Mouse (Mus musculus) layer of hippocampus, postnatal 36 days (tissue): ENCODE results near the gene Arhgap6. TPM values are rescaled to one million over a fixed set of nuclear protein-coding genes. Genes with fewer than 3 reads are reported as not detected.
A peak's percentile ranks its signal among the peaks of the same experiment; 100 is the strongest.

Source experiments
- DNase-seq, 2 experiments: peaks; one replicate each; pipeline ENCODE4 v3.0.0; 2022
- total RNA-seq, 2 experiments: library from RNA; stranded (reverse); gene quantifications; 2 replicates each; pipeline ENCODE4 v1.2.3; 2021

Arhgap6 gene
- total RNA-seq, 2 experiments from 2014 or later, result 2.3 to 2.6 TPM

- no peak for DNase-seq
Observed at GRCm38 (mm10) chrX:168980370-168980769, 185.5 kb downstream of the Arhgap6 start.

- no peak for DNase-seq
Observed at GRCm38 (mm10) chrX:169007066-169007465, 212.2 kb downstream of the Arhgap6 start.

GRCm38 (mm10) chrX:169012701-169013100, 217.8 kb downstream of the Arhgap6 start:
- no peak for DNase-seq

DNA sequence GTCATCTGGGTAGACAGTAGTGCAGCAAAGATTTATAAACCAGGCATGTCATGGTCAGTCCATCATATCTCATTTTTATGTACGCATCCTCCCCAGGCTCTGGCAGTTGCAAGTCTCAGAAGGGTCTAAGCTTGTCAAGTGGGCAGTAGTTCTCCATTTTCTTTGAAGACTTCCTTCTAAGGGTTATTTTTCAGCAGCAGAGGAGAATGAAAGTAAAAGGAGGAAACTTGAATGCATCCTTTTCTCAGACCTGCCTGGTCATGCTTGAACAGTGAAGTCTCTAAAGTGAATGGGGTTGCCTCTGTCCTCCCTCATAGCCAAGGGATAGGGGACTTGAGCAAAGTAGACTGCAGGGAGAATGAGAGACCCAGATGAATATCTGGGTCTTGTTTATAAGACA, 239.5 kb downstream of the Arhgap6 start:
- no peak for DNase-seq

GRCm38 (mm10) chrX:169036403-169037296, 241.8 kb downstream of the Arhgap6 start:
- peak; percentile 29 to 36 for DNase-seq

DNA sequence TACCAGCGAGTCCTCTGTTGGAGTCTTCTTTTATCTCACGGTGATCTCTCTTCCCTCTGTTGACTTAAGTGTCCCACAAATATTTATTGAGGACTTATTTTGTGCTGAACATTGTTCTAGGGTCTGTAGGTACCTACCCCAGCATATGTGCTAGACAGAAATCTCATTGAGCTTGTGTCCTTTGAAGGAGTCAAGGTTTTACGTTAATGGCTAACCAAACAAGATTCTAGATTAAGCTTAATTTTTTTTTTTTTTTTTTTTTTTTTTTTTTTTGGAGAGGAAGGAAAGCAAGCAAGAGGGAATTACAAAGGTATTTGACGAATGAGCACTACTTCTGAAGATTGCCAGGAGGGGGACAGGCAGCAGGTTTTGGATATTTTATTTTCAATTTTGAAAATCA, 242.5 kb downstream of the Arhgap6 start:
- DNase-seq, result no peak

GRCm38 (mm10) chrX:169043872-169044271, 249.0 kb downstream of the Arhgap6 start:
- DNase-seq, result no peak

GRCm38 (mm10) chrX:169047595-169047994, 252.7 kb downstream of the Arhgap6 start:
- no peak for DNase-seq

- DNase-seq, result no peak
Observed at GRCm38 (mm10) chrX:169049550-169049949, 254.7 kb downstream of the Arhgap6 start.

DNA sequence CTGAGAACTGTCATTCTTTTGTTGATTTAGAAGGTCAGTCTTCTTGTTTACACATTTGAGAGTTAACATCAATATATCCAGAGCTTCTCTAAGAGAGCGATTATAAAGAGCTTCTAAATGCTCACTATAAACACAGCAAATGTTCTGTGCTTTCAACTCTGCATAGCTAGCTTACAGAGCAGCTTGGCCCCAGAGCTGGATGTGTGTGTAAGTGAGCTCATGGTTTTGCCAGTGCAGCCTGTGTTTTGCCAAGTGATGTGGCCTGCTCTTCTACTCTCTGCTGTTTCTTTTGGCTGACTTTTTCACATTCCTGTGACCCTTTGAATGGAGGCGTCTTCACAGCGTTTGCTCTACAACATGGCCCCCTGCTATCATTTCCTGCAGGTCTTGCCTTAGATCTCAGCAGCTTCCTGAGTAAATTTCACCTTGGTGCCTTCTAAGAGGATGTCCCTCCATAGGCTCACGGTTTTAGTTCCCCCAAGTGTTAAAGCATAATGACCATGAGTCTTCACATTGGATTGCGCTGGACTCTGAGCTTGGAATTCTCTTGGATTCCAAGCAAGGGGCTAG, 259.1 kb downstream of the Arhgap6 start:
- no peak for DNase-seq

- DNase-seq, result no peak
Observed at GRCm38 (mm10) chrX:169062555-169062954, 267.7 kb downstream of the Arhgap6 start.

GRCm38 (mm10) chrX:169065298-169065697, 270.4 kb downstream of the Arhgap6 start:
- no peak for DNase-seq

- DNase-seq, result no peak
Observed at GRCm38 (mm10) chrX:169065922-169066321, 271.0 kb downstream of the Arhgap6 start.

- no peak for DNase-seq
Observed at GRCm38 (mm10) chrX:169075020-169075419, 280.1 kb downstream of the Arhgap6 start.

GRCm38 (mm10) chrX:169081609-169082008, 286.7 kb downstream of the Arhgap6 start:
- no peak for DNase-seq

GRCm38 (mm10) chrX:169085871-169086270, 291.0 kb downstream of the Arhgap6 start:
- peak; percentile 9 to 47 for DNase-seq

DNA sequence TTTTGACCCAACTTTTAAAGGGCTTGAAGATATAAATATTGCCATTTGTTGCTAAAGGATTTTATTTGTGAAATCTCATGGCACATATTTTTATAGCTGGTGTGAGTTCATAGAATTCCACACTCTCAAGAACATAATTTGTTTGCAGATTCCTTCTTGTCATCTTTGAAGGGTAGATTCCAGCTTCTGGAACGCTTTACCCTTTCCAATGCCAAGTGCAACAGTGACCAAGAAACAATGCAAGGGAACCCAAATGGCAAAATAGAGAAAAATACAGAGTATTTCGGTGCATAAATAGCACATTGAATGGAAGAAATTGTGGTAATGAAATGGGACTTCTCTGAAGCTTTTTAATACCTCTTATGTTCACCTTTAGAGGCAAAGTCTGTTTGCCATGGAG, 294.3 kb downstream of the Arhgap6 start:
- no peak for DNase-seq

- no peak for DNase-seq
Observed at GRCm38 (mm10) chrX:169094601-169095000, 299.7 kb downstream of the Arhgap6 start.

DNA sequence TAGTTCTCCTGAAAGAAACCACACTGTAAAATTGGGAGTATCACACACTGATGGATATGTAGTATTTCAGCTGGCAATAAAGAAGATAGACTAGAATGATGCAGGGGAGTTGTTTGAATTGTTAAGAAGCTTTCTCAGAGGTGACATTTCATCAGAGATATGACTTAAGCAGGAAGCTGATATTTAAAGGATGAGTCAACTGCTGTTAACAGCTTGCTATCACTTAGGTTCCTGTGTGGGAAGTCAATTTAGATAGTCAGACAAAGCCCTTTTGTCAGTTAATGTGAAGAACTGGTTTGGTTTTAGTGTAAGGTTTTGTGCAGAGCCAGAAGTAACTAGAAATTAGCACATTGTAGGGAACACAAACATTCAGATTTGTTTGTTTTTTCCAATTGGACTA, 300.7 kb downstream of the Arhgap6 start:
- DNase-seq, result no peak

- no peak for DNase-seq
Observed at GRCm38 (mm10) chrX:169102665-169103064, 307.8 kb downstream of the Arhgap6 start.

GRCm38 (mm10) chrX:169106048-169106622, 311.2 kb downstream of the Arhgap6 start:
- DNase-seq, result no peak

- no peak for DNase-seq
Observed at GRCm38 (mm10) chrX:169107372-169107771, 312.5 kb downstream of the Arhgap6 start.

- DNase-seq, result no peak
Observed at GRCm38 (mm10) chrX:169110031-169110430, 315.1 kb downstream of the Arhgap6 start.

DNA sequence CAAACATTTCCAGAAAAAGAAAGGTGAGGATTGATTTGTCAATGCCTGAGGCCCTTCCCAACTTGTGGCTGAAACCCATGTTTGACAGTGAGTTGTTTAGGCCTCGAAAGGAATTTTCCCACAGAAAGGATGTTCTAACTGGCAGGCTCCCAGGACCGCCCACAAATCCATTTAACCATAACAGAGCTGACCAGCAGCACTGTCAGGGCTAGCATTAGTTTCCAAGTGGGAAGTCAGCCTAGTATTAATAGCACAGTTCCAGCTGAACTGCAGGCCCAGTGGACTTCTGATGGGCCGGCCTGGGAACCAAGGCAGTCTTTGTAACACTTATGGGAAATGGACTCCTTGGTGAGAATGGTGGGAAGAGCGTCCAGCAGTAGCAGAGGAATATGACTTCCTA, 317.8 kb downstream of the Arhgap6 start:
- DNase-seq, result no peak
